Mouse (Mus musculus) kidney, embryonic 16.5 days (tissue): ENCODE results near the gene Tfcp2. TPM values are rescaled to one million over a fixed set of nuclear protein-coding genes. Genes with fewer than 3 reads are reported as not detected.
A peak's percentile ranks its signal among the peaks of the same experiment; 100 is the strongest.

Source experiments
- ATAC-seq: fragments of 200-750 bp; cut with Nextera tagmentation; 2 replicates; pipeline ENCODE4 v1.8.0; 2017; ENCODE audit warnings: moderate TSS enrichment; ENCODE audit not compliant: low FRiP score, low TSS enrichment
- H3K27ac ChIP-seq: fragments of 300-500 bp; sonication (generic); 2 replicates; pipeline ENCODE4 v1.5.1; 2014; ENCODE audit warnings: low read length
- H3K27me3 ChIP-seq: fragments of 300-500 bp; sonication (generic); 2 replicates; pipeline ENCODE4 v1.6.1; 2014; ENCODE audit warnings: low read length, control low read depth, mixed read lengths; ENCODE audit not compliant: insufficient read depth
- H3K36me3 ChIP-seq: fragments of 300-500 bp; sonication (generic); 2 replicates; pipeline ENCODE4 v1.6.1; 2014; ENCODE audit warnings: low read length, control low read depth, mixed read lengths; ENCODE audit not compliant: insufficient read depth
- H3K4me1 ChIP-seq: fragments of 300-500 bp; sonication (generic); 2 replicates; pipeline ENCODE4 v1.6.1; 2014; ENCODE audit warnings: low read length, control low read depth, mixed read lengths; ENCODE audit not compliant: insufficient read depth
- H3K4me2 ChIP-seq: fragments of 300-500 bp; sonication (generic); replicated peaks from 2 replicates; pipeline ENCODE4 v1.6.1; 2014; ENCODE audit warnings: low read depth, low read length
- H3K4me3 ChIP-seq: fragments of 300-500 bp; sonication (generic); 2 replicates; pipeline ENCODE4 v1.5.1; 2014; ENCODE audit warnings: mild to moderate bottlenecking, low read length
- H3K9ac ChIP-seq: fragments of 300-500 bp; sonication (generic); replicated peaks from 2 replicates; pipeline ENCODE4 v1.6.1; 2014; ENCODE audit warnings: low read length
- H3K9me3 ChIP-seq: fragments of 300-500 bp; sonication (generic); 2 replicates; pipeline ENCODE4 v1.6.1; 2016; ENCODE audit warnings: low read length, control low read depth
- WGBS: fragments of 180-500 bp; shearing (Covaris S2); extraction: QIAGEN DNeasy Blood & Tissue Kit; methylation state at CpG from one replicate; pipeline ENCODE4 v1.1.7; 2014; 5-methylcytosine and 5-hydroxymethylcytosine counted together
- polyA plus RNA-seq: library from polyadenylated mRNA; unstranded; fragments of >200 nt; fragmentation: Nextera tagmentation; extraction: Ambion mirVana; gene quantifications from 2 replicates; pipeline ENCODE4 v1.2.1, GENCODE M21; 2015

The Tfcp2 gene
- polyA plus RNA-seq, 1 experiment from 2014 or later: 37.5 TPM

- H3K9me3 ChIP-seq: no peaks in the 10 kb centered on the region
- H3K36me3 ChIP-seq: peaks cover 17% of the 10 kb centered on the region; the same call in 1 of the 2 replicates
- no peak overlapping the region for H3K9ac ChIP-seq
- no peak overlapping the region for H3K4me2 ChIP-seq
- H3K4me3 ChIP-seq: no peak overlapping the region
- no peak overlapping the region for H3K27ac ChIP-seq
- H3K27me3 ChIP-seq: no peaks in the 10 kb centered on the region
- 82% methylated on average over 6 of the region's 6 CpGs for WGBS
- ATAC-seq: no peak
- H3K4me1 ChIP-seq: no peaks in the 10 kb centered on the region
Measured at GRCm38 (mm10) chr15:100588297-100588696, 36.5 kb upstream of the Tfcp2 start.

GRCm38 (mm10) chr15:100587166-100587565, 35.4 kb upstream of the Tfcp2 start:
- H3K27me3 ChIP-seq: no peaks in the 10 kb centered on the region
- ATAC-seq: peak; percentile 78
- no peak overlapping the region for H3K27ac ChIP-seq
- H3K4me1 ChIP-seq: no peaks in the 10 kb centered on the region
- no peak overlapping the region for H3K4me2 ChIP-seq
- H3K9me3 ChIP-seq: no peaks in the 10 kb centered on the region
- H3K9ac ChIP-seq: no peak overlapping the region
- WGBS: 56% methylated on average over 4 of the region's 4 CpGs
- H3K36me3 ChIP-seq: peaks cover 17% of the 10 kb centered on the region; the same call in 1 of the 2 replicates
- no peak overlapping the region for H3K4me3 ChIP-seq

- no peak overlapping the region for H3K4me2 ChIP-seq
- H3K27me3 ChIP-seq: no peaks in the 10 kb centered on the region
- H3K4me3 ChIP-seq: no peak overlapping the region
- H3K36me3 ChIP-seq: peaks cover 17% of the 10 kb centered on the region; the same call in 1 of the 2 replicates
- H3K9ac ChIP-seq: no peak overlapping the region
- H3K4me1 ChIP-seq: no peaks in the 10 kb centered on the region
- H3K27ac ChIP-seq: no peak overlapping the region
- WGBS: 94% methylated on average over 16 of the region's 16 CpGs
- H3K9me3 ChIP-seq: no peaks in the 10 kb centered on the region
- no peak for ATAC-seq
Measured at GRCm38 (mm10) chr15:100585931-100586330, 34.1 kb upstream of the Tfcp2 start.

- no peak for ATAC-seq
- Histone ChIP-seq H3K4me3 (no peak overlapping the region), H3K27ac (no peak overlapping the region), H3K4me2 (no peak overlapping the region), H3K9ac (no peak overlapping the region), H3K27me3 (no peaks in the 10 kb centered on the region), H3K4me1 (0 out of 2 replicates have a peak, but pooled peaks cover 3% of the 10 kb centered on the region), H3K36me3 (peaks cover 3% of the 10 kb centered on the region; the same call in 1 of the 2 replicates), H3K9me3 (no peaks in the 10 kb centered on the region)
- 89% methylated on average over 10 of the region's 10 CpGs for WGBS
Measured at GRCm38 (mm10) chr15:100580108-100580507, 28.3 kb upstream of the Tfcp2 start.

GRCm38 (mm10) chr15:100577972-100578371, 26.2 kb upstream of the Tfcp2 start:
- Histone ChIP-seq H3K4me2 (no peak overlapping the region), H3K9me3 (no peaks in the 10 kb centered on the region), H3K4me1 (0 out of 2 replicates have a peak, but pooled peaks cover 8% of the 10 kb centered on the region), H3K27ac (no peak overlapping the region), H3K27me3 (no peaks in the 10 kb centered on the region), H3K4me3 (no peak overlapping the region), H3K9ac (no peak overlapping the region), H3K36me3 (peaks cover 3% of the 10 kb centered on the region; the same call in 1 of the 2 replicates)
- 87% methylated on average over 16 of the region's 16 CpGs for WGBS
- ATAC-seq: no peak

GRCm38 (mm10) chr15:100576810-100577209, 25.0 kb upstream of the Tfcp2 start:
- Histone ChIP-seq H3K27me3 (no peaks in the 10 kb centered on the region), H3K27ac (no peak overlapping the region), H3K4me3 (no peak overlapping the region), H3K4me1 (0 out of 2 replicates have a peak, but pooled peaks cover 8% of the 10 kb centered on the region), H3K9me3 (no peaks in the 10 kb centered on the region), H3K4me2 (no peak overlapping the region), H3K36me3 (peaks cover 3% of the 10 kb centered on the region; the same call in 1 of the 2 replicates), H3K9ac (no peak overlapping the region)
- 75% methylated on average over 6 of the region's 6 CpGs for WGBS
- ATAC-seq: no peak

- Histone ChIP-seq H3K4me1 (0 out of 2 replicates have a peak, but pooled peaks cover 8% of the 10 kb centered on the region), H3K27me3 (no peaks in the 10 kb centered on the region), H3K9ac (no peak overlapping the region), H3K27ac (no peak overlapping the region), H3K4me3 (no peak overlapping the region), H3K4me2 (no peak overlapping the region), H3K36me3 (peaks cover 3% of the 10 kb centered on the region; the same call in 1 of the 2 replicates), H3K9me3 (no peaks in the 10 kb centered on the region)
- 91% methylated on average over 6 of the region's 6 CpGs for WGBS
- ATAC-seq: no peak
Measured at GRCm38 (mm10) chr15:100576392-100576791, 24.6 kb upstream of the Tfcp2 start.

- Histone ChIP-seq H3K4me2 (no peak overlapping the region), H3K36me3 (peaks cover 3% of the 10 kb centered on the region; the same call in 1 of the 2 replicates), H3K9ac (no peak overlapping the region), H3K4me1 (0 out of 2 replicates have a peak, but pooled peaks cover 8% of the 10 kb centered on the region), H3K27ac (peak overlapping the region; percentile 4; the same call in 1 of the 2 replicates), H3K4me3 (no peak overlapping the region), H3K27me3 (no peaks in the 10 kb centered on the region), H3K9me3 (no peaks in the 10 kb centered on the region)
- WGBS: 80% methylated on average over 12 of the region's 12 CpGs
- ATAC-seq: no peak
Measured at GRCm38 (mm10) chr15:100575366-100575765, 23.6 kb upstream of the Tfcp2 start.

GRCm38 (mm10) chr15:100574378-100574777, 22.6 kb upstream of the Tfcp2 start:
- WGBS: 81% methylated on average over 2 of the region's 2 CpGs
- H3K9me3 ChIP-seq: no peaks in the 10 kb centered on the region
- 0 out of 2 replicates have a peak, but pooled peaks cover 8% of the 10 kb centered on the region for H3K4me1 ChIP-seq
- no peak overlapping the region for H3K4me3 ChIP-seq
- H3K27ac ChIP-seq: peak overlapping the region; percentile 68
- H3K27me3 ChIP-seq: no peaks in the 10 kb centered on the region
- no peaks in the 10 kb centered on the region for H3K36me3 ChIP-seq
- no peak overlapping the region for H3K9ac ChIP-seq
- H3K4me2 ChIP-seq: no peak overlapping the region
- ATAC-seq: no peak

- no peaks in the 10 kb centered on the region for H3K9me3 ChIP-seq
- H3K36me3 ChIP-seq: no peaks in the 10 kb centered on the region
- no peak overlapping the region for H3K4me2 ChIP-seq
- no peak overlapping the region for H3K9ac ChIP-seq
- H3K4me3 ChIP-seq: no peak overlapping the region
- peak; percentile 54; the same call in 1 of the 2 replicates for ATAC-seq
- no peaks in the 10 kb centered on the region for H3K27me3 ChIP-seq
- H3K27ac ChIP-seq: peak overlapping the region; percentile 68
- WGBS: 40% methylated on average over 6 of the region's 6 CpGs
- H3K4me1 ChIP-seq: 0 out of 2 replicates have a peak, but pooled peaks cover 8% of the 10 kb centered on the region
Measured at GRCm38 (mm10) chr15:100573946-100574345, 22.1 kb upstream of the Tfcp2 start.
